8 mouse cellular contexts compared by ENCODE assay signal in the genomic region with DNA sequence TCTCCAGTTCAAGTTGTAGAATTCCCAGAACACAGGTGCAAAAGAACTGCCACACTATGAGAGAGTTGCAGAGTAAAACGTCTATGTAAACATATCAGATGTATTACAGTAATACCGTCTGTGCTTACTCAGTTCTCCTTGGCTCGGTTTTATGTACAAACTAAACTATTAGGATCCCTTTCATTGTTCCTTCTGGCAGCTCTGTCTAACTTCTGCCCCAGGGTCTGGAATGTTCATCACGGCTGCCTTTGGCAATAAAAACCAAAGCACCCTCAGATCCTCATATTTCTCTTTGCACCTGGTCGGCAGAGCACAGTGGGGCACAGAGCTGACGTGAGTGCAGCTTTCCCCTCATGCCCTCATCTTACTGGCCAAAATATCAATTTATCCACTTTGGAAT. TPM values are rescaled to one million over a fixed set of nuclear protein-coding genes. Genes with fewer than 3 reads are reported as not detected.
DNase-seq lines count a peak whose midpoint lies in the region; ATAC-seq and TF ChIP-seq lines count a peak whose summit lies in the region.
"Not testable (repeated sequence)": the region's sequence is repeated elsewhere in the genome, so short reads cannot be mapped to it uniquely, and the experiment has no call there.

No protein-coding gene starts in this region.

- H3K9me3 ChIP-seq in heart, embryonic 13.5 days, result peaks cover 69% of the 10 kb centered on the region
- not testable (repeated sequence) for H3K9me3 ChIP-seq in kidney, embryonic 15.5 days (replicated peaks)
- H3K9me3 ChIP-seq in limb, embryonic 12.5 days, result peaks cover 50% of the 10 kb centered on the region

- H3K27ac ChIP-seq in bone marrow macrophage, adult 2 months (ENCODE audit: insufficient read depth, low read depth, low read length), result 0 out of 2 replicates have a peak overlapping the region, but pooled peaks have one; percentile 33
- peak overlapping the region; percentile 57; the same call in 1 of the 2 replicates for H3K27ac ChIP-seq in embryonic fibroblast, embryonic 13.5 days (ENCODE audit: insufficient read depth, low read length)
- peak overlapping the region; percentile 3; the same call in 1 of the 2 replicates for H3K27ac ChIP-seq in heart, embryonic 13.5 days (replicated peaks)
- H3K27ac ChIP-seq in kidney, embryonic 15.5 days, result peak overlapping the region; percentile 1; the same call in 1 of the 2 replicates
- H3K27ac ChIP-seq in limb, embryonic 12.5 days, result peak overlapping the region; percentile 0

- H3K36me3 ChIP-seq in heart, embryonic 13.5 days, result peaks cover 46% of the 10 kb centered on the region
- H3K36me3 ChIP-seq in kidney, embryonic 15.5 days, result peaks cover 59% of the 10 kb centered on the region
- peaks cover 40% of the 10 kb centered on the region for H3K36me3 ChIP-seq in limb, embryonic 12.5 days
- H3K36me3 ChIP-seq in myocyte (ENCODE audit: control insufficient read depth, insufficient read depth), result not testable (repeated sequence)

- not testable (repeated sequence) for H3ac ChIP-seq in myocyte (ENCODE audit: control insufficient read depth, insufficient read length)

- not testable (repeated sequence) for H3K4me2 ChIP-seq in heart, embryonic 13.5 days; kidney, embryonic 15.5 days; limb, embryonic 12.5 days
- peak overlapping the region; percentile 3 for H3K4me2 ChIP-seq in myocyte (ENCODE audit: low read depth)

- not testable (repeated sequence) for H3K79me2 ChIP-seq in myocyte (ENCODE audit: control insufficient read depth, insufficient read depth)

- TF ChIP-seq CTCF in bone marrow macrophage, adult 2 months (IDR thresholded peaks at IDR 0.05; ENCODE audit: low read depth, low read length); embryonic fibroblast, embryonic 13.5 days (IDR thresholded peaks at IDR 0.05; ENCODE audit: borderline replicate concordance, insufficient read depth, low read length): not testable (repeated sequence)

- H3K4me1 ChIP-seq in bone marrow macrophage, adult 2 months (ENCODE audit: control insufficient read depth, insufficient read depth, low read length), result peaks cover 52% of the 10 kb centered on the region
- not testable (repeated sequence) for H3K4me1 ChIP-seq in embryonic fibroblast, embryonic 13.5 days (ENCODE audit: control insufficient read depth, insufficient read depth, low read length); heart, embryonic 13.5 days; kidney, embryonic 15.5 days
- peaks cover 15% of the 10 kb centered on the region; the same call in 1 of the 2 replicates for H3K4me1 ChIP-seq in limb, embryonic 12.5 days (replicated peaks)

- H3K27me3 ChIP-seq in heart, embryonic 13.5 days (replicated peaks); kidney, embryonic 15.5 days; limb, embryonic 12.5 days; myocyte (ENCODE audit: control insufficient read depth, insufficient read depth, insufficient read length): not testable (repeated sequence)

- TF ChIP-seq POLR2A in bone marrow macrophage, adult 2 months (IDR thresholded peaks at IDR 0.05; ENCODE audit: borderline replicate concordance, low read depth, low read length); embryonic fibroblast, embryonic 13.5 days (IDR thresholded peaks at IDR 0.05; ENCODE audit: low read depth, low read length); myocyte (IDR thresholded peaks at IDR 0.05; ENCODE audit: insufficient read length, low read depth): not testable (repeated sequence)

- not testable (repeated sequence) for H3K9ac ChIP-seq in heart, embryonic 13.5 days; kidney, embryonic 15.5 days; limb, embryonic 12.5 days (replicated peaks)

- ATAC-seq in heart, embryonic 13.5 days (ENCODE audit: extremely low read depth, insufficient number of reproducible peaks, low FRiP score, low TSS enrichment), result not testable (repeated sequence)
- ATAC-seq in kidney, embryonic 15.5 days (replicated peaks; ENCODE audit: low FRiP score), result peak; percentile 76
- peak; percentile 64 for ATAC-seq in limb, embryonic 12.5 days (ENCODE audit: insufficient number of reproducible peaks, insufficient read depth, low FRiP score, low TSS enrichment, low read depth)

- DNase-seq in A20 (ENCODE audit: low read depth, low spot score), result peak; percentile 40
- peak; percentile 39 for DNase-seq in testis, postnatal 10 days (ENCODE audit: low spot score)

- H3K4me3 ChIP-seq in bone marrow macrophage, adult 2 months (ENCODE audit: insufficient read depth, low read length); embryonic fibroblast, embryonic 13.5 days (ENCODE audit: insufficient read depth, low read length); heart, embryonic 13.5 days; kidney, embryonic 15.5 days (replicated peaks); limb, embryonic 12.5 days (replicated peaks); myocyte: not testable (repeated sequence)

- WGBS in heart, embryonic 13.5 days, result 67% methylated on average over 6 of the region's 6 CpGs
- 56% methylated on average over 6 of the region's 6 CpGs for WGBS in kidney, embryonic 15.5 days
- 52% methylated on average over 6 of the region's 6 CpGs for WGBS in limb, embryonic 12.5 days

RNA-seq across cellular contexts. Expression of a gene that starts 34.5 kb away (rescaled TPM):
- 94.6 and 113 TPM in 2 replicates for polyA plus RNA-seq in bone marrow macrophage, adult 2 months (2012; ENCODE audit: insufficient read depth, insufficient read length, missing spikeins)
- 44.5 and 62.1 TPM in 2 replicates for polyA plus RNA-seq in embryonic fibroblast, embryonic 13.5 days (2011; ENCODE audit: insufficient read length, low read depth, missing spikeins)
- 101 and 109 TPM in 2 replicates for polyA plus RNA-seq in heart, embryonic 13.5 days (2015; fragmentation: Nextera tagmentation; extraction: Ambion mirVana)
- 193 and 248 TPM in 2 replicates for polyA plus RNA-seq in kidney, embryonic 15.5 days (2015; fragmentation: Nextera tagmentation; extraction: Ambion mirVana)
- polyA plus RNA-seq in limb, embryonic 12.5 days (2016; fragmentation: Nextera tagmentation; extraction: Ambion mirVana), result 190 and 276 TPM in 2 replicates
- 39.8 TPM for polyA plus RNA-seq in myocyte (2012; fragmentation: generic; extraction: Trizol)

Comparison
In these comparisons a context has a peak if more than half of its experiments do, and no peak if none do; other contexts are left out.
1. H3K27ac ChIP-seq: peak in every context shown above with its lines; median percentile 57 in embryonic fibroblast, embryonic 13.5 days; 33 in bone marrow macrophage, adult 2 months; 3 in heart, embryonic 13.5 days; 1 in kidney, embryonic 15.5 days; 0 in limb, embryonic 12.5 days.